Mouse (Mus musculus) stomach, postnatal 0 days (tissue): ENCODE measurements at regions not wholly inside any gene's neighbourhood (a gene's known extent, or its start where the extent isn't known, plus 50 kb on each side); places are given as distances from the start of the nearest gene placed in this dataset.

Source experiments
- ATAC-seq: fragments of 200-750 bp; cut with Nextera tagmentation; 2 replicates; pipeline ENCODE4 v1.8.0; 2017; ENCODE audit not compliant: low FRiP score, low TSS enrichment
- DNase-seq: peaks from one replicate; pipeline ENCODE4 v3.0.0-alpha.2; 2016; ENCODE audit warnings: low spot score
- H3K27ac ChIP-seq: fragments of 300-500 bp; sonication (generic); replicated peaks from 2 replicates; pipeline ENCODE4 v1.5.1; 2014; ENCODE audit warnings: mild to moderate bottlenecking, control low read depth
- H3K27me3 ChIP-seq: fragments of 300-500 bp; sonication (generic); 2 replicates; pipeline ENCODE4 v1.6.1; 2014; ENCODE audit warnings: low read length; ENCODE audit not compliant: control insufficient read depth, insufficient read depth
- H3K36me3 ChIP-seq: fragments of 300-500 bp; sonication (generic); 2 replicates; pipeline ENCODE4 v1.6.1; 2014; ENCODE audit warnings: low read length, mixed read lengths; ENCODE audit not compliant: control insufficient read depth, insufficient read depth
- H3K4me1 ChIP-seq: fragments of 300-500 bp; sonication (generic); replicated peaks from 2 replicates; pipeline ENCODE4 v1.6.1; 2014; ENCODE audit warnings: antibody characterized with exemption; ENCODE audit not compliant: control insufficient read depth, insufficient read depth
- H3K4me2 ChIP-seq: fragments of 300-500 bp; sonication (generic); replicated peaks from 2 replicates; pipeline ENCODE4 v1.6.1; 2014; ENCODE audit warnings: low read depth, mild to moderate bottlenecking, control low read depth, moderate library complexity
- H3K4me3 ChIP-seq: fragments of 300-500 bp; sonication (generic); 2 replicates; pipeline ENCODE4 v1.5.1; 2014; ENCODE audit warnings: low read depth, low read length, control low read depth
- H3K9ac ChIP-seq: fragments of 300-500 bp; sonication (generic); 2 replicates; pipeline ENCODE4 v1.6.1; 2014; ENCODE audit warnings: mild to moderate bottlenecking, low read length, control low read depth, mixed read lengths
- H3K9me3 ChIP-seq: fragments of 300-500 bp; sonication (generic); 2 replicates; pipeline ENCODE4 v1.6.1; 2016; ENCODE audit warnings: low read length; ENCODE audit not compliant: control insufficient read depth
- CTCF ChIP-seq: IDR thresholded peaks from 2 replicates; pipeline ENCODE4 v1.5.1; 2016; ENCODE audit warnings: antibody characterized with exemption, low read depth, mild to moderate bottlenecking, moderate library complexity
- EP300 ChIP-seq: optimal IDR thresholded peaks from 2 replicates; pipeline ENCODE3; 2016; ENCODE audit warnings: antibody characterized with exemption
- WGBS: fragments of 180-500 bp; shearing (Covaris S2); extraction: QIAGEN DNeasy Blood & Tissue Kit; methylation state at CpG from one replicate; pipeline ENCODE4 v1.1.7; 2014; 5-methylcytosine and 5-hydroxymethylcytosine counted together

DNA sequence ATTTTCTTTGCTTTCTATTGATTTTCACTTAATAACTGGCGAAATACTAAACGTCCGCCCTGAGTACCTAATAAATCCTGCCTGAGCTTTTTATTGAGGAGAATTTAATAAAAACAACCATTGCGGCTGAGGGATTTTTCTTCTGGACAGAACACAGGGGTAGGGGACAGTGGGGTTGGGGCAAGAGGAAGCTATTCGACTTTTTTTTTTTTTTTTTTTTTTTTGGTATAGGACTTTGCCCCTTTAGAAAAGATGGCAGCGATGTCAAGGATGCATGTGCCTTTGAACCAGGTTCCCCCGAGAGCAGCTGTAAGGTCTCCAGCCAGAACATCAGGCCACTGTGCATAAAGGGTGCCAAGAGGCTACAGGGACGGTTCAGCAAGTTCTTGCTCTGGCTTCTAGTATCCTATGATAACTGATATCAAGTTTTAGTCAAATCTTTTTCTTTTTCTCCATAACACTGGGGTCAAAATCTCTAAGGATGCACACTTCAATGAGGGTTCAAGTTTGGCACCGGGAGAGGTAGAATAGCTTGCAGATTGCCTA is 126.9 kb downstream of the Gm10295 start:
- no peak overlapping the region for H3K9ac ChIP-seq
- no peak for ATAC-seq
- H3K4me2 ChIP-seq, result peak overlapping the region; percentile 44
- H3K36me3 ChIP-seq, result no peaks in the 10 kb centered on the region
- TF ChIP-seq CTCF (no peak), EP300 (no peak)
- DNase-seq, result no peak
- no peaks in the 10 kb centered on the region for H3K4me1 ChIP-seq
- WGBS, result 35% methylated on average over 9 of the region's 9 CpGs
- no peak overlapping the region for H3K27ac ChIP-seq
- H3K9me3 ChIP-seq, result no peaks in the 10 kb centered on the region
- H3K4me3 ChIP-seq, result peak overlapping the region; percentile 22; the same call in 1 of the 2 replicates
- no peaks in the 10 kb centered on the region for H3K27me3 ChIP-seq

DNA sequence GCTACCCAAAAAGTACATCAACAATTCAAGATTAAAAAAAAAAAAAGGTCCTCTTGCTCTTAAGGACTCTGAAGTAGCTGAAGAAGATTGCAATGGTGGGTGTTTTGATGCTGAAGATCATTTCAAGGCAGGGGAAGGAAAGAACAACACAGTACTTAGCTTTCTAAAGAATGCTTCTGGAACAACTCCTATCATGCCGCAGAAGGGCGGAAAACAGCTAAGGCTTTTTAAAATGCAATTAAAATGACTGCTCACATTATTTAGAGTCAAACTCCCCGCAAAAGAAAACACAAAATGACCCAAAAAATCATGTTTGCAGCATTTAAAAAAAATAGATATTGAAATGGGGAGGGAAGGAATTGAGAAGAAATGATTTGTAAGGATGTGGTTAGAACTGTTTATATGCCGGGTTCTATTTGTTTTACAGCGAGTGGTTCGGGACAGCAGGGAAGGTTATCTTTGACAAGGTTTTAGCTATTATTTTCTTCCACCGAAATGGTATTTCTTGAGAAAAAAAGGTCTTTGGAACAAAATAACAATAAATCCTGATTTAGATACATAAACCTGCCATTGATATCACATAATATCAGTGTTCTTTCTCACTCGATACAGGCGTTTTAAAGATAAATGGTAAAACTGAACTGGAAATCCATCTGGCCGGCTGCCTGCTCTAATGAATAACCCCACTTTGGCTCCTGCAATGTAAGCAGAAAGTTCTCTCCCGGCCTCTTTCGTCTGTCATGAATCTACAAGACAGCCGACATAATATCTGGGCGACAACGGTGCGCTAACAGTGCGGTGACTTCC is 127.6 kb downstream of the Gm10295 start:
- 25% methylated on average over 17 of the region's 17 CpGs for WGBS
- peak overlapping the region; percentile 22; the same call in 1 of the 2 replicates for H3K4me3 ChIP-seq
- no peak overlapping the region for H3K9ac ChIP-seq
- peak overlapping the region; percentile 44 for H3K4me2 ChIP-seq
- H3K27ac ChIP-seq, result no peak overlapping the region
- H3K9me3 ChIP-seq, result no peaks in the 10 kb centered on the region
- peak; percentile 16 for DNase-seq
- ATAC-seq, result no peak
- no peaks in the 10 kb centered on the region for H3K27me3 ChIP-seq
- TF ChIP-seq EP300 (no peak), CTCF (no peak)
- no peaks in the 10 kb centered on the region for H3K36me3 ChIP-seq
- H3K4me1 ChIP-seq, result no peaks in the 10 kb centered on the region

DNA sequence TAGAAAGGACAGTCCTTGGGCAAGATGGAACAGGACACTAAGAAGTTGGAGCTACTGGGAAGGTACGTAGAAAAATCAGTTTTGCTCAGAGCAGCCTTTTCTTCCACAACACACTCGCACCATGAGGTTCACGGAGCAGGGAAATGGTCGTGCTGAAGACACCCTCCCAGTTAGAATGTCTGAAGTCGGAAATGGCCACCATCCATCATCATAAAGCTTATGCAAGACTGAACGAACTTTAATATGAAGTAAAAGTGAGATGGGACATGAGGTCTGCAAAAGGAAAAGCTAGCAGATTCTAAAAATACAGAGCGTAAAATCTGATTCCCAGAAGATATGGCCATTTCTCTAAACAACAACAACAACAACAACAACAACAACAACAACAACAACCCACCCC is 133.9 kb downstream of the Gm10295 start:
- Histone ChIP-seq H3K27me3 (no peaks in the 10 kb centered on the region), H3K27ac (no peak overlapping the region), H3K9ac (no peak overlapping the region), H3K9me3 (no peaks in the 10 kb centered on the region), H3K4me3 (no peak overlapping the region), H3K4me1 (no peaks in the 10 kb centered on the region), H3K4me2 (no peak overlapping the region), H3K36me3 (no peaks in the 10 kb centered on the region)
- ATAC-seq (no peak), DNase-seq (no peak)
- WGBS, result 64% methylated on average over 7 of the region's 7 CpGs
- TF ChIP-seq EP300 (no peak), CTCF (no peak)

DNA sequence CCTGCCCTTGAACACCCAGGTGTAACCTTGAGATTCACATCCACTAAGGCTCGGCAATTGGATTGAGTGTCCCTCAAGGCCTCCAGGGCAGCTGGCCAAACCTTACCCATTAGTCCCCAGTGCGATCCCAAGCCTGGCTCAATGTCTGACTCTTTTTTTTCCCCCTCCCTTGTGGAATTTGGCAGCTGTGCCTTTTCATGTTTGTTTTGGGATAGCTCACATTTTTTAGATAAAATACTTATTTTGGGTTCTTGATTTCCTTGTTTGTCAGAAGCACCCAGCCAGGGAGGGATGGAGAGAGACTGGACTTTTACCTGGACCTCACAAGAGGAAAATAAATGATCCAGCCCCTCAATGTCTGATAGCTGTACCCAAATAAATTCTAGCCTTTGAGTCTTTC is 134.5 kb downstream of the Gm10295 start:
- no peaks in the 10 kb centered on the region for H3K4me1 ChIP-seq
- ATAC-seq, result no peak
- no peak overlapping the region for H3K9ac ChIP-seq
- no peak overlapping the region for H3K4me3 ChIP-seq
- 20% methylated on average over 2 of the region's 2 CpGs for WGBS
- peak; percentile 17 for DNase-seq
- H3K36me3 ChIP-seq, result no peaks in the 10 kb centered on the region
- H3K27me3 ChIP-seq, result no peaks in the 10 kb centered on the region
- H3K27ac ChIP-seq, result no peak overlapping the region
- no peak overlapping the region for H3K4me2 ChIP-seq
- no peak for TF ChIP-seq CTCF
- TF ChIP-seq EP300, result no peak
- no peaks in the 10 kb centered on the region for H3K9me3 ChIP-seq

DNA sequence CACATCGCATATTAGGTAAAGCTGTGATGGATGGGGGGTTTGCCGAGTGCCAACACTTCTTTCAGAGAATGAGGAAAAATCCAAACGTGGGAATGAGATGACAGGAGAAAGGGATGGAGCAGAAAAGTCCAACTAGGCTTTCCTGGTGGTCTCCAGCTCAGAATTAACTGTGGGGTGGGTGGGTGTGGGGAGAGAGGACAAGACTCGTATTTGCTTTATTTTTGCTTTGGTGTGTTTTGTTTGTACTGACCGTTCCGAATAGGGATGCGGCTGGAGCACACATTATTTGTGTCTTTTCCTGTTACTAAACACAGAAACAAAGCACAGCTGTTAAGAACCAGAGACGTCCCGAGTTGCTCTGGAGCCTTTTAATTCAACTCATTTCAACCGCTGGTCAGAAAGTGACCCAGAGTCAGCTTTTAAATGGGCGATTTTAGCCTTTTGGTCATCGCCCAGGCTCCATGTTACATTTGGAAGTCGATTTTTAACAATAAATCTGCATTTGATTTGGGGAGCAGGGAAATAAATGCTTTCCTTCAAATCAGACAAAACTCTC is 136.7 kb downstream of the Gm10295 start:
- Histone ChIP-seq H3K4me2 (no peak overlapping the region), H3K4me1 (no peaks in the 10 kb centered on the region), H3K9ac (no peak overlapping the region), H3K27ac (no peak overlapping the region), H3K36me3 (no peaks in the 10 kb centered on the region), H3K27me3 (no peaks in the 10 kb centered on the region), H3K9me3 (no peaks in the 10 kb centered on the region), H3K4me3 (no peak overlapping the region)
- no peak for DNase-seq
- ATAC-seq, result no peak
- WGBS, result 50% methylated on average over 13 of the region's 13 CpGs
- TF ChIP-seq EP300 (no peak), CTCF (no peak)

DNA sequence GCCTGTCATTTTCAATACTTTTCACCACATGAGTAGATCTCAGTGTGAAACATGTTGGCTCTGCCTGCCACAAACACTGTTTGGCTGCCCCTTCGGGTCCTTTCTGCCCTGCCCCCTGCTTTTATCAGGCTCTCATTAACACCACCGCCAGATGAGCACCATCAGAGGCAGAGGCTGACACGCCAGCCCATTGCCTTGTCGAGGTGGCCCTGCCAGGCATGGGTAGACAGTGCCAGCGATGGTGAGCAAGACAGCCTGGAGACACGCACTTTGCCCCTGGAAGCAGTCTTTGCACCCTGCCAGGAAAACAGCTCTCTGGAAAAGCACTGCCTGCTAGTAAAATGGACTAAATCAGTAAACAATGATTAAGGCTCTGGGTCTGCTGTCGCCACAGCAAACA is 158.2 kb downstream of the Gm10295 start:
- TF ChIP-seq EP300 (no peak), CTCF (no peak)
- ATAC-seq, result no peak
- peak; percentile 21 for DNase-seq
- Histone ChIP-seq H3K36me3 (no peaks in the 10 kb centered on the region), H3K27ac (no peak overlapping the region), H3K27me3 (no peaks in the 10 kb centered on the region), H3K4me2 (no peak overlapping the region), H3K4me1 (no peaks in the 10 kb centered on the region), H3K4me3 (no peak overlapping the region), H3K9ac (no peak overlapping the region), H3K9me3 (no peaks in the 10 kb centered on the region)
- WGBS, result 22% methylated on average over 7 of the region's 7 CpGs
